Mouse (Mus musculus) heart, adult 8-10 months (tissue): Measurements from ENCODE around the gene Wdr25. TPM values are rescaled to one million over a fixed set of nuclear protein-coding genes. Genes with fewer than 3 reads are reported as not detected.

Experiments
- DNase-seq: peaks from one replicate; pipeline ENCODE4 v3.0.0; 2022; ENCODE audit warnings: low spot score
- total RNA-seq, 4 experiments: library from RNA; stranded (reverse); gene quantifications; 2 replicates each; pipeline ENCODE4 v1.2.4; 2022

Gene Wdr25
- total RNA-seq, 4 experiments from 2014 or later, result 5.3 to 7.4 (median 6.4) TPM

DNA sequence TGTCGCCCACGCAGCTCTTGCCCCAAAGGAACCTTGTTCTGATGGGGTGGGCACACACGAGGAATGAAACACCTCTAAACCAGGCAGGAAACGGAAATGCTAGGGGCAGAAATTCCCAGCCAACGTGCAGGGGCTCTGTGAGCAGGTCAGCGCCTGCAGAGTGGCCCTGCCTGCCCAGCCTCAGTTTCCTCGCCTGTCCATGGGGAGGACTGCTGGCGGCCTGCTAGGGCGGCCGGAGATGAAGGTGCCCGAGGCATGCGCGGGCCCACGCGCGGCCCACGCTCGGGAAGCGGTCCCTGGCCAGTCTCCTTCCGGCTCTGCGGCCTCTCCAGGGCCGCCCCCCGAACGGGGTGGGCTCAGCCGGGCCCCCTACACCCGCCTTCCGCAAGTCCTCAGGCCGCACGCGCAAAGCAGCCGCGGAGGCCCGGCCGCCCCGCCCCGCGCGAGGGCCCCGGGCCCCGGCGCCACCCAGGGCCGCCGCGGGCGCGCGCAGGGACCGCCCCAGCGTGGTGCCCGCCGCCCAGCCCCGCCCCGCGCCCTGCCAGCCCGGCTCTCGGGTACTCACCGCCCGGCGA is 174.2 kb downstream of the Wdr25 start:
- DNase-seq, result no peak

DNA sequence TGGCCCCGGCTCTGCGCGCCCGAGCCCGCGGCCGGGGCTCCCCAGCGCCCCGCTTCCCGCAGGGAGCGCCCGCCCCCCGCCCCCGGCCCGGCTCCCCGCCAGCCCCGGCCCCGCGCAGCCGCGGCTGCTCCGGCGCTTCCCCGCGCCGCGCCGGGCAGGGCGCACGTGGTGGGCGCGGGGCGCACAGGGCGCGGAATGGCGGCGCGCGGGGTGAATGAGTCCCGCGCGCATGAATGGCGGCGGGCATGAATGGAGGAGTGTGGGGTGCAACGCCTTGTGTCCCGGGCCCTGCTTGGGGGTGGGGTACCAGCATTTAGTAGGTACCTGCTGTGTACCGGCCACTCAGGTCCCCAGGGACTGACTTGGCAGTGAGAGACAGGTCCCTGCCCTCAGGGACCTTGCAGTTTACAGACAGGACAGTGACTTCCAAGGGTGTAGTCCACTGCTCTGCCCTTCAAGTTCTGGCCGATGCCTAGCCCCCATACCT is 174.8 kb downstream of the Wdr25 start, which contains the start of gene Begain:
Gene Begain (minus strand): TSS at position 51 of the 487 bp plus-strand sequence.
- DNase-seq, result no peak

DNA sequence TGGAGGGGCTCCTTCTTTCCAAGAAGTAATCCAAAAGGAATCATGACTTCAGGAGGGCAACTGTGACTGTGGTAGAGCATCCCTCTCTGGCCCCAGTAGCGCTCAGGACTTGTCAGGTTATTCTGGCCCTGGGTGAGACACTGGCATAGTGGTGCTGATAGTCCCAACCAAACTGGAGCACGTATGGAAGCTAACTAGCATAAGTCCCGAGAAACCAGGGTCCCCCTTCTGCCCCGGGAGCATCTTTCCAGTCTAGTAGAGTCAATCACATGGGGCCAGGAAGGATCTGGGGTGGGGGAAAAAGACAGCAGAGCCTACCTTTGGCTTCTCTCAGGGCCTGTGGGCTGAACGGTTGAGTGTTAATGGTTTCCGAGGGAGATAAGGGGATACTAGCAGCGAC is 175.3 kb downstream of the Wdr25 start:
- no peak for DNase-seq

DNA sequence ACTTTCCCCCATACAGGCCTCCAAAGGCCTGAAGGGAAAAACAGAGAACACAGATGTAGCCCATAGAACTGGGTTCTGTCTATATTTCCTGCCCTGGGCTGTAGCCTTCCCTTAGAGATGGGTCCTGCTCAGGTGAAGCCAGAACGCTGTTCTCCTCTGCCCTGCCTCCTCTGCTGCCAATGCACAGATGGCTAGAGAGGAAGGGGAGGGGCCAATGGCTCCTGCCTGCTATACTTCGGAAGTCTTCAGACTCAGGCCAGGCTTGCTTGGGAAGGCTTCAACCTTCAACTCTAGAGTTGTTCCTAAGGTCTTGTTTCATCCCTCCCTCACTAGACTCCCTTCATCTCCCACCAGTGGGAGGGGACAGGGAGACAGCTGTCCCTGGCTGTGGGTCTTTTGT is 176.3 kb downstream of the Wdr25 start:
- DNase-seq, result no peak

DNA sequence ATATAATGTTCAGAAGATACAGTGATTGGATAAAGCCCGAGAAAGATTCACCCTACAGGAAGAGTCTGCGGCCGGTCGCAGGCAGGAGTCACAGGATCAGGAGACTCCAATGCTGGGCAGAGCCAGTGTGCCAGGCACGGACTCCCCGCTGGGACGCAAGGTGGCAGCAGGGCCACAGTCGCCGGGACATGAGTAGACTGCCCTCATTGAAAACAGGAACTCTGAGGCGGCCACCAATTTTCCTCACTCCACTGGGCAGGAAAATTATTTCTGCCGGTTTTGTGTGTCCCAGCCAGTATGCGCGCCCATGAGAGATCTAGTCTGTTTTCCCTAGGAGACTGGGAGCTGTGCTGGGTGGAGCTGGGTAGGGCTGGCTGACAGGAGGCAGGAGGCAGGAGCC is 177.8 kb downstream of the Wdr25 start:
- no peak for DNase-seq

DNA sequence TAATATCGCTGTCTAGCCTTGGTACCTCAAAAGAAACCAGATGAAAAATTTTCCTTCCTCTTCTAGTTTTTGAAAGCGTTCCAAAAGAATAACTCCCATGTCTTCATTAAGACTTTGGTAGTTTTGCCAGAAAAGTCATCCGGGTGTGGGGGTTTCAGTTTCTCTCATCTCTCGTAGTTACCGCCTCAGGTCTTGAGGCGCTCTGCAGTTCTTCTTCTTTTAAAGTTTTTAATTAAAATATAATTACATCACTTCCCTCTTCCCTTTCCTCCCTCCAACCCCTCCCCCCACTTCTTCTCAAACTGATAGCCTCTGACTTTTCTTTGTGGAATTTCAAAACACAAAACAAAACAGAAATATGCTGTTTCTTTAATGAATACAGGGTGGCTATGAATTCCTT is 180.7 kb downstream of the Wdr25 start:
- no peak for DNase-seq

DNA sequence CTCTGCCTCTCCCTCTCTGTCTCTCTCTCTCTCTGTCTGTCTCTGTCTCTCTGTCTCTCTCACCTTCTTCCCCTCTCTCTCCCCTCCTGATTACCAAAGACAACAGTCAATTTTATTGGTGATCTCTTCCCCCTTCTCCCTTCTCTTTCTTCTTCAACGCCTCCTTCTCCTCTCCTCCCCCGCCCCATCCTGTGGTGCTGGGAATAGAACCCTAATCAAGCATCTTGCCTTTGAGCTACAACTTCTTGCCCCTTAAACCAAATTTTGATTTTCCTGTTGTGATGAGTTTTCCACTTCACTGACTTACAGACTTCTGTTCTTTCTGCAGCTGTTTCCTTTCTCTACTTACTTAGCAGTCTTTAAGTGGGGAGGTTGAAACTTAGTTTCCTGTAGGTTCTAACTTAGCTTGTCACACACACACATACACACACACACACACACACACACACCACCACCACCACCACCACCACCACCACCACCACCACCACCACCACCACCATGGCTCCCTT is 181.4 kb downstream of the Wdr25 start:
- DNase-seq, result no peak

DNA sequence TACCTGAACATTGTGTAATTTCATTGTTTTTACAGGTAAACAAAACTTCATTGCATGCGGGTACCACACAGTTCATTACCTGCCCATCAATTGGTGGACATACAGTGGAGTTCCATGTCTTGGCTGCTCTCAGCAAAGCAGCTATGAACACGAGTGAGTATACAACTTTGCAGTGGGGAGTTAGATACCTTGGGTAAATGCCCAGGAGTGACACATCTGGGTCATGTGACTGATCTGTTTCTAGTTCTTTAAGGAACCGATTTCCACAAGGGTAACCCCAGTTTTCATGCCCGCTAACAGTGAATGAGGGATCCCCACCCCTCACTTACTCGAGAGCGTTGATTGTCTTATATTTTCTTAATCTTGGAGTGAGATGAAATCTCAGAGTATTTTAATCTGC is 183.6 kb downstream of the Wdr25 start:
- no peak for DNase-seq

Other genes starting within 250 kb of the Wdr25 start
- gene Degs2, start 191.3 kb upstream of the Wdr25 start, total RNA-seq, result under 1 TPM; 0.25 to 1.00 (median 0.56) TPM
- gene Yy1, start 100.7 kb upstream of the Wdr25 start, total RNA-seq, result 10 to 100 TPM; 24.8 to 34.8 (median 28.6) TPM
- gene Slc25a29, start 57.7 kb upstream of the Wdr25 start, total RNA-seq, result 10 to 100 TPM; 13.1 to 16.9 (median 14.1) TPM
- 1 to 10 TPM; 6.9 to 7.6 (median 7.3) TPM for gene Slc25a47, start 57.6 kb upstream of the Wdr25 start, total RNA-seq
- 10 to 100 TPM; 31.0 to 36.9 (median 34.0) TPM for gene Wars, start 543 bp downstream of the Wdr25 start, total RNA-seq
- under 1 TPM in 2 of 4 experiments, not detected in 2; 0.17 to 0.19 TPM for gene Begain, start 174.6 kb downstream of the Wdr25 start, total RNA-seq